Comparison of ENCODE assay signal across 19 mouse cellular contexts in genomic region chr1:23282215-23282869, GRCm38 (mm10).
DNase-seq lines count a peak whose midpoint lies in the region; ATAC-seq and TF ChIP-seq lines count a peak whose summit lies in the region.
"Had no signal": no experiment of that assay in that cellular context is flagged by ENCODE, and none has a peak within 500 bp of the region (broad histone marks: within the 10 kb centered on the region; RNA-seq: fewer than 3 reads in every experiment).

No protein-coding gene starts in this region.

- peaks cover 12% of the 10 kb centered on the region; the same call in 1 of the 2 replicates for H3K4me1 ChIP-seq in heart, embryonic 11.5 days (ENCODE audit: control insufficient read depth, insufficient read depth, low read length)
- H3K4me1 ChIP-seq in stomach, embryonic 14.5 days (ENCODE audit: control insufficient read depth, insufficient read depth, low read length), result no peaks in the 10 kb centered on the region
- no peaks in the 10 kb centered on the region for H3K4me1 ChIP-seq in stomach, postnatal 0 days (replicated peaks; ENCODE audit: control insufficient read depth, insufficient read depth)
- peaks cover 35 to 37% of the 10 kb centered on the region in 2 experiments for H3K4me1 ChIP-seq in liver, embryonic 14.5 days (replicated peaks; ENCODE audit: control insufficient read depth in 2 of 2, insufficient read depth in 2 of 2, low read length in 1 of 2)
- 0 out of 2 replicates have a peak, but pooled peaks cover 1% of the 10 kb centered on the region for H3K4me1 ChIP-seq in forebrain, embryonic 13.5 days
- H3K4me1 ChIP-seq: limb, embryonic 13.5 days; midbrain, embryonic 15.5 days had no signal

- H3K4me2 ChIP-seq in heart, embryonic 11.5 days, result peak overlapping the region; percentile 0; the same call in 1 of the 2 replicates
- H3K4me2 ChIP-seq in stomach, embryonic 14.5 days (replicated peaks; ENCODE audit: low read depth, low read length), result no peak overlapping the region
- H3K4me2 ChIP-seq in stomach, postnatal 0 days (replicated peaks; ENCODE audit: low read depth), result no peak overlapping the region
- H3K4me2 ChIP-seq in liver, embryonic 14.5 days (ENCODE audit: low read depth), result peak overlapping the region; percentile 67
- H3K4me2 ChIP-seq in forebrain, embryonic 13.5 days, result no peak overlapping the region
- H3K4me2 ChIP-seq: limb, embryonic 13.5 days; midbrain, embryonic 15.5 days had no signal

- H3K9me3 ChIP-seq in heart, embryonic 11.5 days (replicated peaks; ENCODE audit: control insufficient read depth, low read length), result no peaks in the 10 kb centered on the region
- no peaks in the 10 kb centered on the region for H3K9me3 ChIP-seq in stomach, embryonic 14.5 days (ENCODE audit: control insufficient read depth, low read depth, low read length)
- no peaks in the 10 kb centered on the region for H3K9me3 ChIP-seq in stomach, postnatal 0 days (ENCODE audit: control insufficient read depth, low read length)
- H3K9me3 ChIP-seq in liver, embryonic 14.5 days (ENCODE audit: control insufficient read depth, low read length), result no peaks in the 10 kb centered on the region
- H3K9me3 ChIP-seq in forebrain, embryonic 13.5 days (replicated peaks), result no peaks in the 10 kb centered on the region
- H3K9me3 ChIP-seq: limb, embryonic 13.5 days; midbrain, embryonic 15.5 days had no signal

- H3K27me3 ChIP-seq in heart, embryonic 11.5 days (ENCODE audit: control insufficient read depth, insufficient read depth, low read length), result no peaks in the 10 kb centered on the region
- H3K27me3 ChIP-seq in stomach, embryonic 14.5 days (ENCODE audit: control insufficient read depth, insufficient read depth, low read length), result no peaks in the 10 kb centered on the region
- H3K27me3 ChIP-seq in stomach, postnatal 0 days (ENCODE audit: control insufficient read depth, insufficient read depth, low read length), result no peaks in the 10 kb centered on the region
- H3K27me3 ChIP-seq in liver, embryonic 14.5 days (ENCODE audit: control insufficient read depth, insufficient read depth, low read length), result no peaks in the 10 kb centered on the region
- H3K27me3 ChIP-seq in forebrain, embryonic 13.5 days, result no peaks in the 10 kb centered on the region
- H3K27me3 ChIP-seq: limb, embryonic 13.5 days; midbrain, embryonic 15.5 days had no signal

- H3K9ac ChIP-seq in heart, embryonic 11.5 days (ENCODE audit: low read depth, low read length), result no peak overlapping the region
- H3K9ac ChIP-seq in stomach, embryonic 14.5 days (replicated peaks; ENCODE audit: low read depth, low read length), result no peak overlapping the region
- no peak overlapping the region for H3K9ac ChIP-seq in stomach, postnatal 0 days (ENCODE audit: low read length)
- peak overlapping the region; percentile 60 for H3K9ac ChIP-seq in liver, embryonic 14.5 days (replicated peaks)
- H3K9ac ChIP-seq in forebrain, embryonic 13.5 days, result no peak overlapping the region
- H3K9ac ChIP-seq: limb, embryonic 13.5 days; midbrain, embryonic 15.5 days had no signal

- no peak for TF ChIP-seq CTCF in stomach, postnatal 0 days (IDR thresholded peaks at IDR 0.05; ENCODE audit: low read depth)
- no peak for TF ChIP-seq CTCF in liver, embryonic 14.5 days (IDR thresholded peaks at IDR 0.05; ENCODE audit: low read depth)

- H3K27ac ChIP-seq in heart, embryonic 11.5 days (ENCODE audit: low read depth, low read length), result peak overlapping the region; percentile 71
- no peak overlapping the region for H3K27ac ChIP-seq in stomach, embryonic 14.5 days (ENCODE audit: low read length)
- no peak overlapping the region for H3K27ac ChIP-seq in stomach, postnatal 0 days (replicated peaks)
- peak overlapping the region; percentile 98 for H3K27ac ChIP-seq in liver, embryonic 14.5 days
- no peak overlapping the region for H3K27ac ChIP-seq in forebrain, embryonic 13.5 days
- H3K27ac ChIP-seq: left cerebral cortex, adult 2 months; limb, embryonic 13.5 days; macrophage; midbrain, embryonic 15.5 days had no signal

- DNase-seq in heart, adult 18-20 months, result no peak
- no peak for DNase-seq in stomach, postnatal 0 days (ENCODE audit: low spot score)
- DNase-seq in liver, embryonic 14.5 days (ENCODE audit: low read depth in 3 of 3, low spot score in 3 of 3), result peak; percentile 88 to 93 (median 92)
- DNase-seq in Muller cell, postnatal 12 days (ENCODE audit: inconsistent ontology term), result no peak
- DNase-seq: adrenal gland, postnatal 25 days; cerebellum, adult 11 months; cerebellum, postnatal 36 days; gastrocnemius, postnatal 25 days; heart, postnatal 36 days; right cerebral cortex, postnatal 25 days; thymus, postnatal 25 days had no signal

- ATAC-seq in heart, embryonic 11.5 days (replicated peaks; ENCODE audit: insufficient number of reproducible peaks, low FRiP score, low TSS enrichment), result peak; percentile 97
- peak; percentile 85; the same call in 1 of the 2 replicates for ATAC-seq in stomach, embryonic 14.5 days (ENCODE audit: insufficient number of reproducible peaks, insufficient read depth, low FRiP score, low read depth)
- no peak for ATAC-seq in stomach, postnatal 0 days (ENCODE audit: low FRiP score, low TSS enrichment)
- ATAC-seq in liver, embryonic 14.5 days (ENCODE audit: insufficient read depth), result peak; percentile 100
- ATAC-seq in forebrain, embryonic 13.5 days, result no peak
- ATAC-seq in inflammation-experienced regulatory T-cells, adult 6 months, result no peak
- ATAC-seq: midbrain, embryonic 15.5 days had no signal

- no peak for TF ChIP-seq EP300 in stomach, postnatal 0 days (optimal IDR thresholded peaks at IDR 0.05)
- peak; percentile 95 for TF ChIP-seq EP300 in liver, embryonic 14.5 days (IDR thresholded peaks at IDR 0.05; ENCODE audit: low read depth)

- H3K4me3 ChIP-seq in heart, embryonic 11.5 days (ENCODE audit: low read depth, low read length), result no peak overlapping the region
- no peak overlapping the region for H3K4me3 ChIP-seq in stomach, embryonic 14.5 days (ENCODE audit: low read depth, low read length)
- no peak overlapping the region for H3K4me3 ChIP-seq in stomach, postnatal 0 days (ENCODE audit: low read depth, low read length)
- H3K4me3 ChIP-seq in liver, embryonic 14.5 days (ENCODE audit: insufficient read depth in 1 of 2, low read depth in 2 of 2, low read length in 2 of 2), result peak overlapping the region in 1 of 2 experiments; percentile 30; a peak in 2 of 4 replicates
- H3K4me3 ChIP-seq in forebrain, embryonic 13.5 days, result no peak overlapping the region
- H3K4me3 ChIP-seq: left cerebral cortex, adult 2 months; limb, embryonic 13.5 days; midbrain, embryonic 15.5 days had no signal

- 78% methylated on average over 2 of the region's 2 CpGs for WGBS in heart, embryonic 11.5 days (ENCODE audit: insufficient replicate concordance)
- WGBS in stomach, embryonic 14.5 days, result 87% methylated on average over 2 of the region's 2 CpGs
- 98% methylated on average over 2 of the region's 2 CpGs for WGBS in stomach, postnatal 0 days
- 16% methylated on average over 2 of the region's 2 CpGs for WGBS in liver, embryonic 14.5 days (ENCODE audit: insufficient replicate concordance)
- WGBS in forebrain, embryonic 13.5 days, result 97% methylated on average over 2 of the region's 2 CpGs

- peaks cover 4% of the 10 kb centered on the region for H3K36me3 ChIP-seq in heart, embryonic 11.5 days (ENCODE audit: control insufficient read depth, insufficient read depth, low read length)
- H3K36me3 ChIP-seq in stomach, embryonic 14.5 days (ENCODE audit: control insufficient read depth, insufficient read depth, low read length), result no peaks in the 10 kb centered on the region
- no peaks in the 10 kb centered on the region for H3K36me3 ChIP-seq in stomach, postnatal 0 days (ENCODE audit: control insufficient read depth, insufficient read depth, low read length)
- H3K36me3 ChIP-seq in liver, embryonic 14.5 days (replicated peaks; ENCODE audit: control insufficient read depth, insufficient read depth, low read depth), result peaks cover 3% of the 10 kb centered on the region
- no peaks in the 10 kb centered on the region for H3K36me3 ChIP-seq in forebrain, embryonic 13.5 days (ENCODE audit: poor library complexity, severe bottlenecking)
- H3K36me3 ChIP-seq: limb, embryonic 13.5 days; midbrain, embryonic 15.5 days had no signal

Comparison
In these comparisons a context has a peak if more than half of its experiments do, and no peak if none do; other contexts are left out.
1. ATAC-seq: peak in heart, embryonic 11.5 days (single experiment), stomach, embryonic 14.5 days (single experiment) and liver, embryonic 14.5 days (single experiment); none in stomach, postnatal 0 days (single experiment), forebrain, embryonic 13.5 days (single experiment) and inflammation-experienced regulatory T-cells, adult 6 months (single experiment).
2. H3K27ac ChIP-seq: peak in heart, embryonic 11.5 days (single experiment) and liver, embryonic 14.5 days (single experiment); none in stomach, embryonic 14.5 days (single experiment), stomach, postnatal 0 days (single experiment) and forebrain, embryonic 13.5 days (single experiment).
3. H3K4me2 ChIP-seq: peak in heart, embryonic 11.5 days (single experiment) and liver, embryonic 14.5 days (single experiment); none in stomach, embryonic 14.5 days (single experiment), stomach, postnatal 0 days (single experiment) and forebrain, embryonic 13.5 days (single experiment).
4. DNase-seq: peak in liver, embryonic 14.5 days (3 of 3); none in heart, adult 18-20 months (0 of 2), stomach, postnatal 0 days (single experiment) and Muller cell, postnatal 12 days (single experiment).